Mouse (Mus musculus) MEL (cell line): Measurements from ENCODE around the gene Hsd17b3. TPM values are rescaled to one million over a fixed set of nuclear protein-coding genes. Genes with fewer than 3 reads are reported as not detected.

Source experiments
- DNase-seq: peaks from one replicate; pipeline ENCODE4 v3.0.0; 2011; ENCODE audit warnings: low read depth, low spot score
- H3K27ac ChIP-seq: 2 replicates; pipeline ENCODE4 v1.5.1; 2012; ENCODE audit warnings: low read depth, mild to moderate bottlenecking, control low read depth, low read length, moderate library complexity; ENCODE audit not compliant: control insufficient read depth
- H3K27me3 ChIP-seq, 2 experiments: fragments of 150-350 bp in 1 of 2; sonication (generic) in 1 of 2; 2 replicates each; pipeline ENCODE4 v1.6.1; 2012; ENCODE audit warnings: low read length in 2 of 2, mild to moderate bottlenecking in 2 of 2, improper control_type of control experiment in 1 of 2, moderate library complexity in 1 of 2; ENCODE audit not compliant: insufficient read depth in 2 of 2, control insufficient read depth in 1 of 2
- H3K36me3 ChIP-seq, 2 experiments: 2 replicates each; pipeline ENCODE4 v1.6.1; 2012 to 2014; ENCODE audit warnings: low read length in 2 of 2, improper control_type of control experiment in 1 of 2, inconsistent platforms in 1 of 2, mild to moderate bottlenecking in 1 of 2; ENCODE audit not compliant: insufficient read depth in 2 of 2, control insufficient read depth in 1 of 2
- H3K4me1 ChIP-seq, 2 experiments: fragments of 150-350 bp in 1 of 2; sonication (generic) in 1 of 2; 2 replicates each; pipeline ENCODE4 v1.6.1; 2012; ENCODE audit warnings: low read length in 2 of 2, improper control_type of control experiment in 1 of 2, mild to moderate bottlenecking in 1 of 2; ENCODE audit not compliant: insufficient read depth in 2 of 2, control insufficient read depth in 1 of 2
- H3K4me3 ChIP-seq, 2 experiments: fragments of 150-350 bp in 1 of 2; sonication (generic) in 1 of 2; 2 replicates each; pipeline ENCODE4 v1.5.1; 2012; ENCODE audit warnings: low read depth in 2 of 2, low read length in 2 of 2, mild to moderate bottlenecking in 2 of 2, moderate library complexity in 2 of 2, control low read depth in 1 of 2, improper control_type of control experiment in 1 of 2; ENCODE audit not compliant: control insufficient read depth in 1 of 2, insufficient read depth in 1 of 2
- H3K79me2 ChIP-seq: 2 replicates; pipeline ENCODE4 v1.6.1; 2012; ENCODE audit warnings: mild to moderate bottlenecking, low read length, moderate library complexity; ENCODE audit not compliant: control insufficient read depth, poor library complexity, insufficient read depth
- H3K9ac ChIP-seq: 2 replicates; pipeline ENCODE4 v1.6.1; 2012; ENCODE audit warnings: low read depth, mild to moderate bottlenecking, control low read depth, low read length, moderate library complexity; ENCODE audit not compliant: control insufficient read depth, poor library complexity, severe bottlenecking
- H3K9me3 ChIP-seq: fragments of 150-350 bp; sonication (generic); replicated peaks from 2 replicates; pipeline ENCODE4 v1.6.1; 2012; ENCODE audit warnings: mild to moderate bottlenecking, low read length, improper control_type of control experiment, moderate library complexity; ENCODE audit not compliant: insufficient read depth
- BHLHE40 ChIP-seq: IDR thresholded peaks from 2 replicates; pipeline ENCODE4 v1.6.1; 2012; ENCODE audit warnings: low read depth, mild to moderate bottlenecking, inconsistent platforms, low read length, improper control_type of control experiment, borderline replicate concordance
- CHD1 ChIP-seq: IDR thresholded peaks from 2 replicates; pipeline ENCODE4 v1.6.1; 2012; ENCODE audit warnings: low read depth, mild to moderate bottlenecking, inconsistent platforms, low read length, improper control_type of control experiment
- CTCF ChIP-seq, 3 experiments: IDR thresholded peaks in 2 of 3; conservative IDR thresholded peaks in 1 of 3; 2 replicates each; pipeline ENCODE4 v1.5.1; 2011 to 2012; ENCODE audit warnings: low read length in 3 of 3, low read depth in 2 of 3, mild to moderate bottlenecking in 2 of 3, improper control_type of control experiment in 1 of 3, inconsistent platforms in 1 of 3, mixed read lengths in 1 of 3, moderate library complexity in 1 of 3; ENCODE audit not compliant: control insufficient read depth in 1 of 3, insufficient read depth in 1 of 3, poor library complexity in 1 of 3, severe bottlenecking in 1 of 3
- E2F4 ChIP-seq: IDR thresholded peaks from 2 replicates; pipeline ENCODE4 v1.6.1; 2011; ENCODE audit warnings: low read depth, low read length, improper control_type of control experiment, borderline replicate concordance
- ELF1 ChIP-seq: IDR thresholded peaks from 2 replicates; pipeline ENCODE4 v1.6.1; 2014; ENCODE audit warnings: low read depth, mild to moderate bottlenecking, inconsistent platforms, low read length, improper control_type of control experiment, moderate library complexity
- EP300 ChIP-seq, 2 experiments: IDR thresholded peaks; 2 replicates each; pipeline ENCODE4 v1.6.1; 2011; ENCODE audit warnings: improper control_type of control experiment in 2 of 2, low read length in 2 of 2, low read depth in 1 of 2, mild to moderate bottlenecking in 1 of 2
- ETS1 ChIP-seq: IDR thresholded peaks from 2 replicates; pipeline ENCODE4 v1.6.1; 2012; ENCODE audit warnings: low read depth, mild to moderate bottlenecking, inconsistent platforms, low read length, improper control_type of control experiment, moderate library complexity
- GATA1 ChIP-seq: IDR thresholded peaks from 2 replicates; pipeline ENCODE4 v1.6.1; 2011; ENCODE audit warnings: low read depth, low read length, improper control_type of control experiment
- HCFC1 ChIP-seq: IDR thresholded peaks from 2 replicates; pipeline ENCODE4 v1.6.1; 2012; ENCODE audit warnings: low read depth, mild to moderate bottlenecking, inconsistent platforms, low read length, improper control_type of control experiment, moderate library complexity
- JUND ChIP-seq: IDR thresholded peaks from 2 replicates; pipeline ENCODE4 v1.6.1; 2011; ENCODE audit warnings: low read depth, mild to moderate bottlenecking, improper control_type of control experiment, low read length
- KAT2A ChIP-seq: conservative IDR thresholded peaks from 2 replicates; pipeline ENCODE4 v1.6.1; 2012; ENCODE audit warnings: low read depth, low read length, improper control_type of control experiment, inconsistent platforms
- MAX ChIP-seq: IDR thresholded peaks from 2 replicates; pipeline ENCODE4 v1.6.1; 2011; ENCODE audit warnings: low read length, improper control_type of control experiment
- MAZ ChIP-seq: IDR thresholded peaks from 2 replicates; pipeline ENCODE4 v1.6.1; 2012; ENCODE audit warnings: low read depth, mild to moderate bottlenecking, inconsistent platforms, low read length, improper control_type of control experiment
- MEF2A ChIP-seq: IDR thresholded peaks from 2 replicates; pipeline ENCODE4 v1.6.1; 2014; ENCODE audit warnings: low read depth, mild to moderate bottlenecking, inconsistent platforms, low read length, improper control_type of control experiment; ENCODE audit not compliant: poor library complexity, insufficient replicate concordance, severe bottlenecking; ENCODE audit errors: extremely low read depth
- MXI1 ChIP-seq: IDR thresholded peaks from 2 replicates; pipeline ENCODE4 v1.6.1; 2011; ENCODE audit warnings: mild to moderate bottlenecking, low read depth, low read length, improper control_type of control experiment
- MYB ChIP-seq: IDR thresholded peaks from 2 replicates; pipeline ENCODE4 v1.6.1; 2011; ENCODE audit warnings: mild to moderate bottlenecking, low read depth, low read length, improper control_type of control experiment
- MYC ChIP-seq: IDR thresholded peaks from 2 replicates; pipeline ENCODE4 v1.6.1; 2011; ENCODE audit warnings: low read depth, mild to moderate bottlenecking, low read length, improper control_type of control experiment, moderate library complexity
- NELFE ChIP-seq: IDR thresholded peaks from 2 replicates; pipeline ENCODE4 v1.6.1; 2011; ENCODE audit warnings: low read depth, low read length, improper control_type of control experiment
- POLR2AphosphoS2 ChIP-seq: IDR thresholded peaks from 2 replicates; pipeline ENCODE4 v1.6.1; 2011; ENCODE audit warnings: low read length, improper control_type of control experiment
- POLR2AphosphoS5 ChIP-seq: IDR thresholded peaks from 2 replicates; pipeline ENCODE4 v1.6.1; 2012; ENCODE audit warnings: low read depth, borderline replicate concordance, mild to moderate bottlenecking, inconsistent platforms, low read length, moderate library complexity, mixed read lengths
- RAD21 ChIP-seq: IDR thresholded peaks from 2 replicates; pipeline ENCODE4 v1.6.1; 2011; ENCODE audit warnings: mild to moderate bottlenecking, low read depth, low read length, improper control_type of control experiment
- RCOR1 ChIP-seq: IDR thresholded peaks from 2 replicates; pipeline ENCODE4 v1.6.1; 2012; ENCODE audit warnings: low read depth, mild to moderate bottlenecking, inconsistent platforms, low read length, improper control_type of control experiment
- SIN3A ChIP-seq: IDR thresholded peaks from 2 replicates; pipeline ENCODE4 v1.6.1; 2012; ENCODE audit warnings: low read length, improper control_type of control experiment, inconsistent platforms
- SMC3 ChIP-seq: IDR thresholded peaks from 2 replicates; pipeline ENCODE4 v1.6.1; 2011; ENCODE audit warnings: low read depth, low read length, improper control_type of control experiment
- TAL1 ChIP-seq: IDR thresholded peaks from 2 replicates; pipeline ENCODE4 v1.6.1; 2012; ENCODE audit warnings: mild to moderate bottlenecking, inconsistent platforms, low read length, moderate library complexity, mixed read lengths
- TBP ChIP-seq: IDR thresholded peaks from 2 replicates; pipeline ENCODE4 v1.8.0; 2011; ENCODE audit warnings: low read depth, low read length, improper control_type of control experiment
- USF1 ChIP-seq: IDR thresholded peaks from 2 replicates; pipeline ENCODE4 v1.6.1; 2014; ENCODE audit warnings: low read depth, mild to moderate bottlenecking, inconsistent platforms, low read length, improper control_type of control experiment, moderate library complexity
- USF2 ChIP-seq, 2 experiments: IDR thresholded peaks; 2 replicates each; pipeline ENCODE4 v1.6.1; 2011 to 2012; ENCODE audit warnings: improper control_type of control experiment in 2 of 2, low read length in 2 of 2, borderline replicate concordance in 1 of 2, inconsistent platforms in 1 of 2, low read depth in 1 of 2, mild to moderate bottlenecking in 1 of 2; ENCODE audit not compliant: insufficient read depth in 1 of 2
- ZKSCAN1 ChIP-seq: IDR thresholded peaks from 2 replicates; pipeline ENCODE4 v1.6.1; 2012; ENCODE audit warnings: low read depth, mild to moderate bottlenecking, inconsistent platforms, low read length, improper control_type of control experiment, moderate library complexity
- ZMIZ1 ChIP-seq: IDR thresholded peaks from 2 replicates; pipeline ENCODE4 v1.6.1; 2012; ENCODE audit warnings: low read depth, mild to moderate bottlenecking, inconsistent platforms, low read length, improper control_type of control experiment, moderate library complexity
- ZNF384 ChIP-seq: IDR thresholded peaks from 2 replicates; pipeline ENCODE4 v1.6.1; 2012; ENCODE audit warnings: low read depth, mild to moderate bottlenecking, inconsistent platforms, low read length, improper control_type of control experiment
- polyA plus RNA-seq, 2 experiments: library from polyadenylated mRNA; stranded (reverse) in 1 of 2; unstranded in 1 of 2; fragments of >175 nt in 1 of 2; fragments of >200 nt in 1 of 2; gene quantifications; 2 replicates each; pipeline versions ENCODE4 v1.2.1 to v1.2.4; 2012; ENCODE audit warnings: low replicate concordance in 2 of 2, low read depth in 1 of 2; ENCODE audit not compliant: insufficient read length in 2 of 2, insufficient read depth in 1 of 2, missing spikeins in 1 of 2
- total RNA-seq: library from RNA; depleted of rRNA; stranded (reverse); fragments of 300-350 nt; gene quantifications from 2 replicates; pipeline ENCODE4 v1.2.3, GENCODE M21; 2012

Gene Hsd17b3
- total and polyA plus RNA-seq, 3 experiments: not detected

DNA sequence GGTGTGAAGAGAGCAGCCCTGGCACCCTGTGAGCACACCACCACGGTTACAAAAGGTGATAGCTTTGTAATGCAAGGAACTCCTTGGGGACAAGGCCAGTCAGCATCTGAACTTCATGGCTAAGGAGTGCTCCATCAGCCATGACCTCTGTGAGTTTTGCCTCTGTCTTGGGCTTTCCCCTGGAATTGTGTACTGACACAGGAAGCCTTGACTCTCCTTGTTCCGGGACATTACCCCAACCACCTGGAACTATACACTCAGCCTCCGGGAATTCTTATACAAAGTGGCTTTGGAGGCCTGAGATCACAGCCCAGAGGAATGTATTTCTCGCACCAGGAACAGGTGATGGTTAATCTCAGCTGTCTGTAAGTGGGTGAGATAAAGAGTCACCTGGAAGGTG, 64.2 kb downstream of the Hsd17b3 start:
- H3K9ac ChIP-seq: no peak overlapping the region
- H3K27me3 ChIP-seq: peaks cover 4 to 8% of the 10 kb centered on the region in 2 experiments; a peak in 3 of 4 replicates
- no peak overlapping the region for H3K27ac ChIP-seq
- H3K4me3 ChIP-seq: no peak overlapping the region
- H3K4me1 ChIP-seq: no peaks in the 10 kb centered on the region
- no peaks in the 10 kb centered on the region for H3K79me2 ChIP-seq
- H3K36me3 ChIP-seq: no peaks in the 10 kb centered on the region
- no peak for DNase-seq
- H3K9me3 ChIP-seq: no peaks in the 10 kb centered on the region
- no peak for TF ChIP-seq TAL1
- TF ChIP-seq ETS1: no peak
- TF ChIP-seq USF2 (IDR thresholded peaks at IDR 0.05; ENCODE audit: borderline replicate concordance in 1 of 2, insufficient read depth in 1 of 2, low read depth in 1 of 2, low read length in 2 of 2): no peak
- TF ChIP-seq E2F4: no peak
- no peak for TF ChIP-seq SMC3
- TF ChIP-seq ZKSCAN1: no peak
- TF ChIP-seq RCOR1: no peak
- TF ChIP-seq JUND: no peak
- TF ChIP-seq GATA1: no peak
- TF ChIP-seq USF1: no peak
- TF ChIP-seq MYC: no peak
- no peak for TF ChIP-seq MYB
- TF ChIP-seq BHLHE40: no peak
- TF ChIP-seq MAX: no peak
- no peak for TF ChIP-seq RAD21
- no peak for TF ChIP-seq POLR2AphosphoS5
- TF ChIP-seq NELFE: no peak
- no peak for TF ChIP-seq ZMIZ1
- TF ChIP-seq ZNF384: no peak
- no peak for TF ChIP-seq ELF1

DNA sequence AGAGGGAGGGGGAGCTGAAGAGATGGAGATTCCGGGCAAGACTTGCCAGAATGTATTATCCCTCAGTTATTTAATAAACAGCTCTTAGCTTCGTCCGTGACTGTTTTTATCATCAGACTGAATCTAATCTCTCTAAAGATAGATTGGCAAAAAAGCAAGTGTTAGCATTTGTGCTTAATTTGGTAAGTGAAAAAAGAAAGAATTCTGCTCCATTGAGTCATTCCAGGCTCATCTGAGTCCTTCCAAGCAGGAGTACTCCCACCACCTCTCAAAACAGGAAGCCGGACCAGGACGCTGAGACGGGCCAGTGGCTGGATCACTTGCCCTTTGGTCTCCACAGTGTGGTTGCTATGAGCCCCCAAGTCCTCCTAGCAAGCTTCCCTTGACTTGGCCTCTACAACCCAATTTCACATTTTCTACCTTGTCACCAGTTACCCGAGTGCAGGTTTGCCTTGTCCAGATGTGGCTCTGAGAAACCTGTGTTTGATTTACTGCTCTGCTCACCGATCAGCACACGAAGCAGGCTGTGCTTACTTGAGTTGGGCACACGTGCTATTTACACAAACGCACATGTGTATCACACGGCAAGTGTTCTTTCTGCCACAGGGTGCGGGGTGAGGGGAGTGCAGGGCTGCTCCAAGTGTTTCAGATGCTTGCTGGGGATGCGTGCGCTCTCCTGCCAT, 66.1 kb downstream of the Hsd17b3 start:
- no peak overlapping the region for H3K4me3 ChIP-seq
- DNase-seq: no peak
- no peaks in the 10 kb centered on the region for H3K79me2 ChIP-seq
- H3K36me3 ChIP-seq: no peaks in the 10 kb centered on the region
- no peak overlapping the region for H3K27ac ChIP-seq
- no peak overlapping the region for H3K9ac ChIP-seq
- H3K27me3 ChIP-seq: peaks cover 4 to 8% of the 10 kb centered on the region in 2 experiments; a peak in 2 of 4 replicates
- no peaks in the 10 kb centered on the region for H3K4me1 ChIP-seq
- no peaks in the 10 kb centered on the region for H3K9me3 ChIP-seq
- TF ChIP-seq CHD1 (no peak), TBP (no peak), SMC3 (no peak), KAT2A (no peak), MAZ (no peak), EP300 (IDR thresholded peaks at IDR 0.05; ENCODE audit: low read depth in 1 of 2, low read length in 2 of 2) (no peak), HCFC1 (no peak), ZMIZ1 (no peak), MXI1 (no peak), JUND (no peak), SIN3A (no peak), MYC (no peak), POLR2AphosphoS2 (no peak), RAD21 (no peak), ZNF384 (no peak), MEF2A (no peak), E2F4 (no peak), RCOR1 (no peak), CTCF (IDR thresholded peaks at IDR 0.05 in 2 of 3, conservative IDR thresholded peaks at IDR 0.05 in 1 of 3; ENCODE audit: control insufficient read depth in 1 of 3, insufficient read depth in 1 of 3, low read depth in 2 of 3, low read length in 3 of 3, poor library complexity in 1 of 3, severe bottlenecking in 1 of 3) (no peak)
